Mouse (Mus musculus): ENCODE results near the gene Tenm2. TPM values are rescaled to one million over a fixed set of nuclear protein-coding genes. Genes with fewer than 3 reads are reported as not detected.

Tenm2 gene
- polyA plus RNA-seq, 1 experiment, result 0.32 TPM

GRCm38 (mm10) chr11:36469811-36470551 lies 765.8 kb downstream of the Tenm2 start:
- Histone ChIP-seq H3K27me3 (ENCODE audit: control insufficient read depth, insufficient read depth, low read length) (no peaks in the 10 kb centered on the region), H3K36me3 (ENCODE audit: control insufficient read depth, insufficient read depth, low read length) (no peaks in the 10 kb centered on the region), H3K4me3 (ENCODE audit: control insufficient read depth, low read depth, low read length) (no peak overlapping the region), H3K4me1 (ENCODE audit: control insufficient read depth, insufficient read depth, low read length) (peaks cover 7% of the 10 kb centered on the region), H3K27ac (ENCODE audit: control insufficient read depth, insufficient read depth, low read depth, low read length) (no peak overlapping the region)
- TF ChIP-seq POLR2A (IDR thresholded peaks at IDR 0.05; ENCODE audit: control insufficient read depth, low read depth, low read length) (no peak), CTCF (IDR thresholded peaks at IDR 0.05; ENCODE audit: control insufficient read depth, insufficient read depth, insufficient replicate concordance, low read depth, low read length) (no peak)

- H3K4me1 ChIP-seq (ENCODE audit: control insufficient read depth, insufficient read depth, low read length), result no peaks in the 10 kb centered on the region
- TF ChIP-seq POLR2A (IDR thresholded peaks at IDR 0.05; ENCODE audit: control insufficient read depth, low read depth, low read length) (no peak), CTCF (IDR thresholded peaks at IDR 0.05; ENCODE audit: control insufficient read depth, insufficient read depth, insufficient replicate concordance, low read depth, low read length) (no peak)
- no peaks in the 10 kb centered on the region for H3K27me3 ChIP-seq (ENCODE audit: control insufficient read depth, insufficient read depth, low read length)
- H3K36me3 ChIP-seq (ENCODE audit: control insufficient read depth, insufficient read depth, low read length), result no peaks in the 10 kb centered on the region
- peak overlapping the region; percentile 42; the same call in 1 of the 2 replicates for H3K4me3 ChIP-seq (ENCODE audit: control insufficient read depth, low read depth, low read length)
- H3K27ac ChIP-seq (ENCODE audit: control insufficient read depth, insufficient read depth, low read depth, low read length), result no peak overlapping the region
Measured at GRCm38 (mm10) chr11:36458451-36458850, 777.3 kb downstream of the Tenm2 start.

GRCm38 (mm10) chr11:36454076-36454475 lies 781.7 kb downstream of the Tenm2 start:
- no peaks in the 10 kb centered on the region for H3K36me3 ChIP-seq (ENCODE audit: control insufficient read depth, insufficient read depth, low read length)

GRCm38 (mm10) chr11:36452436-36452835 lies 783.3 kb downstream of the Tenm2 start:
- H3K36me3 ChIP-seq (ENCODE audit: control insufficient read depth, insufficient read depth, low read length), result no peaks in the 10 kb centered on the region
- TF ChIP-seq POLR2A (IDR thresholded peaks at IDR 0.05; ENCODE audit: control insufficient read depth, low read depth, low read length) (no peak), CTCF (IDR thresholded peaks at IDR 0.05; ENCODE audit: control insufficient read depth, insufficient read depth, insufficient replicate concordance, low read depth, low read length) (no peak)
- H3K27me3 ChIP-seq (ENCODE audit: control insufficient read depth, insufficient read depth, low read length), result no peaks in the 10 kb centered on the region
- H3K4me1 ChIP-seq (ENCODE audit: control insufficient read depth, insufficient read depth, low read length), result no peaks in the 10 kb centered on the region
- H3K4me3 ChIP-seq (ENCODE audit: control insufficient read depth, low read depth, low read length), result no peak overlapping the region
- H3K27ac ChIP-seq (ENCODE audit: control insufficient read depth, insufficient read depth, low read depth, low read length), result no peak overlapping the region

More at GRCm38 (mm10) chr11:36454076-36454475, 781.7 kb downstream of the Tenm2 start:
- Histone ChIP-seq H3K27me3 (ENCODE audit: control insufficient read depth, insufficient read depth, low read length) (no peaks in the 10 kb centered on the region), H3K4me3 (ENCODE audit: control insufficient read depth, low read depth, low read length) (no peak overlapping the region), H3K4me1 (ENCODE audit: control insufficient read depth, insufficient read depth, low read length) (no peaks in the 10 kb centered on the region), H3K27ac (ENCODE audit: control insufficient read depth, insufficient read depth, low read depth, low read length) (no peak overlapping the region)
- TF ChIP-seq POLR2A (IDR thresholded peaks at IDR 0.05; ENCODE audit: control insufficient read depth, low read depth, low read length) (no peak), CTCF (IDR thresholded peaks at IDR 0.05; ENCODE audit: control insufficient read depth, insufficient read depth, insufficient replicate concordance, low read depth, low read length) (no peak)

- H3K27ac ChIP-seq (ENCODE audit: control insufficient read depth, insufficient read depth, low read depth, low read length), result no peak overlapping the region
- no peaks in the 10 kb centered on the region for H3K27me3 ChIP-seq (ENCODE audit: control insufficient read depth, insufficient read depth, low read length)
- H3K4me3 ChIP-seq (ENCODE audit: control insufficient read depth, low read depth, low read length), result no peak overlapping the region
- no peaks in the 10 kb centered on the region for H3K36me3 ChIP-seq (ENCODE audit: control insufficient read depth, insufficient read depth, low read length)
- TF ChIP-seq CTCF (IDR thresholded peaks at IDR 0.05; ENCODE audit: control insufficient read depth, insufficient read depth, insufficient replicate concordance, low read depth, low read length) (no peak), POLR2A (IDR thresholded peaks at IDR 0.05; ENCODE audit: control insufficient read depth, low read depth, low read length) (no peak)
- no peaks in the 10 kb centered on the region for H3K4me1 ChIP-seq (ENCODE audit: control insufficient read depth, insufficient read depth, low read length)
Measured at GRCm38 (mm10) chr11:36446351-36446750, 789.4 kb downstream of the Tenm2 start.

GRCm38 (mm10) chr11:36443821-36444220 lies 791.9 kb downstream of the Tenm2 start:
- Histone ChIP-seq H3K27ac (ENCODE audit: control insufficient read depth, insufficient read depth, low read depth, low read length) (no peak overlapping the region), H3K4me3 (ENCODE audit: control insufficient read depth, low read depth, low read length) (no peak overlapping the region), H3K4me1 (ENCODE audit: control insufficient read depth, insufficient read depth, low read length) (no peaks in the 10 kb centered on the region), H3K36me3 (ENCODE audit: control insufficient read depth, insufficient read depth, low read length) (no peaks in the 10 kb centered on the region), H3K27me3 (ENCODE audit: control insufficient read depth, insufficient read depth, low read length) (no peaks in the 10 kb centered on the region)
- TF ChIP-seq POLR2A (IDR thresholded peaks at IDR 0.05; ENCODE audit: control insufficient read depth, low read depth, low read length) (no peak), CTCF (IDR thresholded peaks at IDR 0.05; ENCODE audit: control insufficient read depth, insufficient read depth, insufficient replicate concordance, low read depth, low read length) (no peak)

GRCm38 (mm10) chr11:36441801-36442200 lies 794.0 kb downstream of the Tenm2 start:
- H3K36me3 ChIP-seq (ENCODE audit: control insufficient read depth, insufficient read depth, low read length), result no peaks in the 10 kb centered on the region
- TF ChIP-seq POLR2A (IDR thresholded peaks at IDR 0.05; ENCODE audit: control insufficient read depth, low read depth, low read length), result no peak
- TF ChIP-seq CTCF (IDR thresholded peaks at IDR 0.05; ENCODE audit: control insufficient read depth, insufficient read depth, insufficient replicate concordance, low read depth, low read length), result no peak
- H3K4me1 ChIP-seq (ENCODE audit: control insufficient read depth, insufficient read depth, low read length), result no peaks in the 10 kb centered on the region
- no peak overlapping the region for H3K27ac ChIP-seq (ENCODE audit: control insufficient read depth, insufficient read depth, low read depth, low read length)
- no peaks in the 10 kb centered on the region for H3K27me3 ChIP-seq (ENCODE audit: control insufficient read depth, insufficient read depth, low read length)
- no peak overlapping the region for H3K4me3 ChIP-seq (ENCODE audit: control insufficient read depth, low read depth, low read length)

Data from testis, adult 2 months (tissue).